Mouse (Mus musculus) A20 (cell line): Measurements from ENCODE around the gene Btbd35f7.
"Not testable (repeated sequence)": the region's sequence is repeated elsewhere in the genome, so short reads cannot be mapped to it uniquely, and the experiment has no call there.

Experiments
- DNase-seq: peaks from one replicate; pipeline ENCODE4 v3.0.0-alpha.2; 2011; ENCODE audit warnings: low read depth, low spot score

Btbd35f7 gene

GRCm38 (mm10) chrX:5668767-5669166 is at the start of gene Btbd35f7:
Gene Btbd35f7, plus strand, starts transcription at chrX:5669067.
- not testable (repeated sequence) for DNase-seq
